Mouse (Mus musculus) hindbrain, embryonic 14.5 days (tissue): ENCODE results near the gene Hdac4. TPM values are rescaled to one million over a fixed set of nuclear protein-coding genes. Genes with fewer than 3 reads are reported as not detected.
A peak's percentile ranks its signal among the peaks of the same experiment; 100 is the strongest.

Experiments used
- ATAC-seq: fragments of 200-750 bp; cut with Nextera tagmentation; 2 replicates; pipeline ENCODE4 v1.8.0; 2017; ENCODE audit warnings: moderate number of reproducible peaks, mild to moderate bottlenecking, moderate TSS enrichment, moderate library complexity; ENCODE audit not compliant: low FRiP score
- DNase-seq: peaks from one replicate; pipeline ENCODE4 v3.0.0-alpha.2; 2015; ENCODE audit warnings: low spot score
- H3K27ac ChIP-seq: fragments of 300-500 bp; sonication (generic); 2 replicates; pipeline ENCODE4 v1.5.1; 2014; ENCODE audit warnings: mild to moderate bottlenecking, moderate library complexity
- H3K27me3 ChIP-seq: fragments of 300-500 bp; sonication (generic); 2 replicates; pipeline ENCODE4 v1.6.1; 2014; ENCODE audit warnings: mild to moderate bottlenecking, low read length, mixed read lengths; ENCODE audit not compliant: control insufficient read depth, insufficient read depth
- H3K36me3 ChIP-seq: fragments of 300-500 bp; sonication (generic); replicated peaks from 2 replicates; pipeline ENCODE4 v1.6.1; 2014; ENCODE audit not compliant: control insufficient read depth, insufficient read depth
- H3K4me1 ChIP-seq: fragments of 300-500 bp; sonication (generic); replicated peaks from 2 replicates; pipeline ENCODE4 v1.6.1; 2014; ENCODE audit warnings: antibody characterized with exemption, low read length, mixed read lengths; ENCODE audit not compliant: control insufficient read depth, insufficient read depth
- H3K4me2 ChIP-seq: fragments of 300-500 bp; sonication (generic); replicated peaks from 2 replicates; pipeline ENCODE4 v1.6.1; 2014; ENCODE audit warnings: mild to moderate bottlenecking, moderate library complexity
- H3K4me3 ChIP-seq: fragments of 300-500 bp; sonication (generic); replicated peaks from 2 replicates; pipeline ENCODE4 v1.5.1; 2014; ENCODE audit warnings: mild to moderate bottlenecking, low read length
- H3K9ac ChIP-seq: fragments of 300-500 bp; sonication (generic); 2 replicates; pipeline ENCODE4 v1.6.1; 2014
- H3K9me3 ChIP-seq: fragments of 300-500 bp; sonication (generic); 2 replicates; pipeline ENCODE4 v1.6.1; 2016; ENCODE audit warnings: low read length; ENCODE audit not compliant: control insufficient read depth
- WGBS: fragments of 180-500 bp; shearing (Covaris S2); extraction: QIAGEN DNeasy Blood & Tissue Kit; methylation state at CpG from one replicate; pipeline ENCODE4 v1.1.7; 2014; 5-methylcytosine and 5-hydroxymethylcytosine counted together
- polyA plus RNA-seq: library from polyadenylated mRNA; unstranded; fragments of >200 nt; fragmentation: Nextera tagmentation; extraction: Ambion mirVana; gene quantifications from 2 replicates; pipeline ENCODE4 v1.2.1, GENCODE M21; 2014

The Hdac4 gene
- polyA plus RNA-seq, 1 experiment from 2014 or later = 27.5 TPM

GRCm38 (mm10) chr1:91992652-91993051 is 202.8 kb downstream of the Hdac4 start:
- DNase-seq (no peak), ATAC-seq (no peak)
- H3K9ac ChIP-seq = no peak overlapping the region
- no peaks in the 10 kb centered on the region for H3K4me1 ChIP-seq
- H3K4me3 ChIP-seq = no peak overlapping the region
- H3K4me2 ChIP-seq = no peak overlapping the region
- no peak overlapping the region for H3K27ac ChIP-seq
- H3K36me3 ChIP-seq = peaks cover 67% of the 10 kb centered on the region
- no peaks in the 10 kb centered on the region for H3K27me3 ChIP-seq
- 90% methylated on average over 3 of the region's 3 CpGs for WGBS
- no peaks in the 10 kb centered on the region for H3K9me3 ChIP-seq

- DNase-seq = no peak
- no peak overlapping the region for H3K4me2 ChIP-seq
- no peaks in the 10 kb centered on the region for H3K4me1 ChIP-seq
- H3K9me3 ChIP-seq = no peaks in the 10 kb centered on the region
- no peak overlapping the region for H3K9ac ChIP-seq
- H3K4me3 ChIP-seq = no peak overlapping the region
- H3K27me3 ChIP-seq = no peaks in the 10 kb centered on the region
- no peak for ATAC-seq
- H3K36me3 ChIP-seq = peaks cover 74% of the 10 kb centered on the region
- H3K27ac ChIP-seq = no peak overlapping the region
Observed at GRCm38 (mm10) chr1:91991597-91991996, 203.9 kb downstream of the Hdac4 start.

- Histone ChIP-seq H3K4me3 (no peak overlapping the region), H3K4me1 (no peaks in the 10 kb centered on the region), H3K9me3 (no peaks in the 10 kb centered on the region), H3K36me3 (peaks cover 76% of the 10 kb centered on the region), H3K9ac (no peak overlapping the region), H3K27ac (no peak overlapping the region), H3K27me3 (no peaks in the 10 kb centered on the region), H3K4me2 (no peak overlapping the region)
- ATAC-seq = no peak
- WGBS = 80% methylated on average over 5 of the region's 5 CpGs
- no peak for DNase-seq
Observed at GRCm38 (mm10) chr1:91990852-91991251, 204.6 kb downstream of the Hdac4 start.

GRCm38 (mm10) chr1:91988866-91989265 is 206.6 kb downstream of the Hdac4 start:
- H3K4me1 ChIP-seq = no peaks in the 10 kb centered on the region
- H3K4me3 ChIP-seq = no peak overlapping the region
- no peak overlapping the region for H3K27ac ChIP-seq
- H3K4me2 ChIP-seq = no peak overlapping the region
- H3K9ac ChIP-seq = no peak overlapping the region
- DNase-seq (no peak), ATAC-seq (no peak)
- no peaks in the 10 kb centered on the region for H3K27me3 ChIP-seq
- H3K9me3 ChIP-seq = no peaks in the 10 kb centered on the region
- peaks cover 82% of the 10 kb centered on the region for H3K36me3 ChIP-seq
- WGBS = 97% methylated on average over 1 of the region's 1 CpGs

GRCm38 (mm10) chr1:91987431-91987830 is 208.1 kb downstream of the Hdac4 start:
- DNase-seq = no peak
- H3K9ac ChIP-seq = no peak overlapping the region
- WGBS = 82% methylated on average over 8 of the region's 8 CpGs
- H3K27ac ChIP-seq = no peak overlapping the region
- no peaks in the 10 kb centered on the region for H3K4me1 ChIP-seq
- H3K4me3 ChIP-seq = no peak overlapping the region
- H3K27me3 ChIP-seq = no peaks in the 10 kb centered on the region
- no peak for ATAC-seq
- no peak overlapping the region for H3K4me2 ChIP-seq
- H3K36me3 ChIP-seq = peaks cover 82% of the 10 kb centered on the region
- H3K9me3 ChIP-seq = no peaks in the 10 kb centered on the region

- Histone ChIP-seq H3K9ac (no peak overlapping the region), H3K9me3 (no peaks in the 10 kb centered on the region), H3K27me3 (no peaks in the 10 kb centered on the region), H3K4me2 (no peak overlapping the region), H3K27ac (no peak overlapping the region), H3K4me1 (no peaks in the 10 kb centered on the region), H3K4me3 (no peak overlapping the region), H3K36me3 (peaks cover 85% of the 10 kb centered on the region)
- DNase-seq = no peak
- ATAC-seq = no peak
Observed at GRCm38 (mm10) chr1:91985783-91986182, 209.7 kb downstream of the Hdac4 start.

GRCm38 (mm10) chr1:91984507-91984906 is 211.0 kb downstream of the Hdac4 start:
- WGBS = 91% methylated on average over 8 of the region's 8 CpGs
- Histone ChIP-seq H3K4me3 (no peak overlapping the region), H3K9me3 (no peaks in the 10 kb centered on the region), H3K27ac (no peak overlapping the region), H3K36me3 (peaks cover 84% of the 10 kb centered on the region), H3K4me2 (no peak overlapping the region), H3K27me3 (no peaks in the 10 kb centered on the region), H3K9ac (no peak overlapping the region), H3K4me1 (no peaks in the 10 kb centered on the region)
- DNase-seq = no peak
- ATAC-seq = no peak

- Histone ChIP-seq H3K36me3 (peaks cover 62% of the 10 kb centered on the region), H3K9me3 (no peaks in the 10 kb centered on the region), H3K9ac (no peak overlapping the region), H3K27me3 (no peaks in the 10 kb centered on the region), H3K4me1 (no peaks in the 10 kb centered on the region; the same call in 1 of the 2 replicates), H3K4me3 (no peak overlapping the region), H3K4me2 (no peak overlapping the region), H3K27ac (no peak overlapping the region)
- ATAC-seq (no peak), DNase-seq (no peak)
- 70% methylated on average over 1 of the region's 1 CpGs for WGBS
Observed at GRCm38 (mm10) chr1:91981381-91981780, 214.1 kb downstream of the Hdac4 start.

- Histone ChIP-seq H3K4me2 (no peak overlapping the region), H3K4me3 (no peak overlapping the region), H3K4me1 (no peaks in the 10 kb centered on the region; the same call in 1 of the 2 replicates), H3K27me3 (no peaks in the 10 kb centered on the region), H3K9me3 (no peaks in the 10 kb centered on the region), H3K27ac (no peak overlapping the region), H3K9ac (no peak overlapping the region), H3K36me3 (peaks cover 64% of the 10 kb centered on the region)
- ATAC-seq (peak; percentile 74; the same call in 1 of the 2 replicates), DNase-seq (no peak)
- WGBS = 54% methylated on average over 3 of the region's 3 CpGs
Observed at GRCm38 (mm10) chr1:91978443-91978842, 217.1 kb downstream of the Hdac4 start.

- Histone ChIP-seq H3K27ac (peak overlapping the region; percentile 60), H3K4me1 (no peaks in the 10 kb centered on the region), H3K4me2 (no peak overlapping the region), H3K4me3 (no peak overlapping the region), H3K9ac (no peak overlapping the region), H3K27me3 (no peaks in the 10 kb centered on the region), H3K36me3 (peaks cover 83% of the 10 kb centered on the region), H3K9me3 (no peaks in the 10 kb centered on the region)
- DNase-seq (peak; percentile 78), ATAC-seq (peak; percentile 48; the same call in 1 of the 2 replicates)
- WGBS = 56% methylated on average over 5 of the region's 5 CpGs
Observed at GRCm38 (mm10) chr1:91968710-91969379, 226.7 kb downstream of the Hdac4 start.
